Mouse (Mus musculus) neutrophil, adult 5-6 weeks (primary cell): ENCODE measurements around the gene Hist2h2ab. TPM values are rescaled to one million over a fixed set of nuclear protein-coding genes. Genes with fewer than 3 reads are reported as not detected.
"Not testable (repeated sequence)": the region's sequence is repeated elsewhere in the genome, so short reads cannot be mapped to it uniquely, and the experiment has no call there.

Experiments
- ATAC-seq: fragments of 151-379, 151-347 bp; 2 replicates; pipeline ENCODE4 v1.8.0; 2017; ENCODE audit warnings: mild to moderate bottlenecking, moderate TSS enrichment; ENCODE audit not compliant: insufficient number of reproducible peaks, poor library complexity, low FRiP score, severe bottlenecking; ENCODE audit errors: extremely low read depth
- total RNA-seq: library from RNA; stranded (forward); fragments of 200-1000 nt; gene quantifications from 2 replicates; pipeline ENCODE4 v1.2.3, GENCODE M21; 2017

The Hist2h2ab gene
- total RNA-seq, 1 experiment from 2014 or later: 11.1 TPM

GRCm38 (mm10) chr3:96268776-96269378 lies 49.2 kb downstream of the Hist2h2ab start:
- not testable (repeated sequence) for ATAC-seq

Other genes starting within 250 kb of the Hist2h2ab start
- gene Plekho1, start 223.9 kb upstream of the Hist2h2ab start, total RNA-seq: 153 and 166 TPM in 2 replicates
- 8.4 and 9.7 TPM in 2 replicates for gene Vps45, start 161.4 kb upstream of the Hist2h2ab start, total RNA-seq
- gene Otud7b, start 115.3 kb upstream of the Hist2h2ab start, total RNA-seq: 47.3 and 48.0 TPM in 2 replicates
- gene Mtmr11, start 57.9 kb upstream of the Hist2h2ab start, total RNA-seq: 2.4 and 3.4 TPM in 2 replicates
- 17.8 and 18.5 TPM in 2 replicates for gene Sf3b4, start 47.5 kb upstream of the Hist2h2ab start, total RNA-seq
- gene Sv2a, start 38.7 kb upstream of the Hist2h2ab start, total RNA-seq: 0.74 and 0.81 TPM in 2 replicates
- 9.8 and 11.5 TPM in 2 replicates for gene Bola1, start 156 bp upstream of the Hist2h2ab start, total RNA-seq
- 316 and 362 TPM in 2 replicates for gene Hist2h2ac, start 1.0 kb downstream of the Hist2h2ab start, total RNA-seq
- 18.0 and 21.3 TPM in 2 replicates for gene Hist2h2be, start 1.3 kb downstream of the Hist2h2ab start, total RNA-seq
- 4.4 and 5.5 TPM in 2 replicates for gene Hist2h3c2, start 19.3 kb downstream of the Hist2h2ab start, total RNA-seq
- gene Hist2h2aa2, start 20.4 kb downstream of the Hist2h2ab start, total RNA-seq: 972 and 1,072 TPM in 2 replicates
- gene Hist2h2aa1, start 25.6 kb downstream of the Hist2h2ab start, total RNA-seq: 465 and 524 TPM in 2 replicates
- gene Hist2h3c1, start 26.8 kb downstream of the Hist2h2ab start, total RNA-seq: not detected in 2 replicates
- gene Hist2h4, start 43.4 kb downstream of the Hist2h2ab start, total RNA-seq: 51.9 and 61.8 TPM in 2 replicates
- gene Hist2h3b, start 48.8 kb downstream of the Hist2h2ab start, total RNA-seq: 18.0 and 33.1 TPM in 2 replicates
- gene Hist2h2bb, start 49.9 kb downstream of the Hist2h2ab start, total RNA-seq: 290 and 294 TPM in 2 replicates
- 3.7 and 4.9 TPM in 2 replicates for gene Fcgr1, start 74.1 kb downstream of the Hist2h2ab start, total RNA-seq
- not detected in 2 replicates for gene BC107364, start 232.4 kb downstream of the Hist2h2ab start, total RNA-seq